Mouse (Mus musculus) kidney, adult 2 months (tissue): ENCODE results near the gene Ctc1.

Experiments used
- CTCF ChIP-seq: fragments of 200-500 bp; conservative IDR thresholded peaks from 2 replicates; pipeline ENCODE4 v1.5.1; 2011; ENCODE audit warnings: low read depth, mild to moderate bottlenecking, control low read depth, low read length, moderate library complexity, mixed read lengths; ENCODE audit not compliant: insufficient read depth, insufficient read length
- POLR2A ChIP-seq: fragments of 200-500 bp; IDR thresholded peaks from one replicate; pipeline ENCODE4 v1.6.1; 2011; ENCODE audit warnings: low read depth, low read length, control low read depth

GRCm38 (mm10) chr11:69063413-69064201 is 47.9 kb downstream of the Ctc1 start:
- TF ChIP-seq POLR2A (no peak), CTCF (no peak)
